In genomic region chr2:31670551-31671035, GRCm38 (mm10) we compare ENCODE assay signal across 8 mouse cellular contexts. TPM values are rescaled to one million over a fixed set of nuclear protein-coding genes. Genes with fewer than 3 reads are reported as not detected.
DNase-seq lines count a peak whose midpoint lies in the region; ATAC-seq lines count a peak whose summit lies in the region.

Exosc2 (plus strand) TSS chr2:31670715.

- H3K27ac ChIP-seq in lung, embryonic 16.5 days (ENCODE audit: low read length): peak within 1 kb of the TSS; percentile 53

- H3K9ac ChIP-seq in lung, embryonic 16.5 days (ENCODE audit: low read length): peak within 1 kb of the TSS; percentile 81

- H3K4me2 ChIP-seq in lung, embryonic 16.5 days (ENCODE audit: low read depth, low read length): peak within 1 kb of the TSS; percentile 76

- under 1% methylated on average over 27 of the region's 27 CpGs for WGBS in lung, embryonic 16.5 days

- ATAC-seq in hematopoietic stem cell, adult 5-6 weeks (replicated peaks in 1 of 2; ENCODE audit: insufficient read depth in 1 of 2, low FRiP score in 2 of 2, low TSS enrichment in 1 of 2, low read depth in 1 of 2, poor library complexity in 2 of 2, severe bottlenecking in 2 of 2): peak; percentile 96
- ATAC-seq in lung, embryonic 16.5 days (ENCODE audit: low read depth): peak; percentile 99

- peaks cover 8% of the 10 kb centered on the region; the same call in 1 of the 2 replicates for H3K4me1 ChIP-seq in lung, embryonic 16.5 days (replicated peaks; ENCODE audit: control insufficient read depth, insufficient read depth, low read length)

- DNase-seq in MEL-GATA-1-ER (ENCODE audit: extremely low read depth, low read depth): peak; percentile 95
- DNase-seq in cerebellum, adult 8-10 months: peak; percentile 90
- peak; percentile 97 for DNase-seq in forelimb bud, embryonic 11.5 days (ENCODE audit: low read depth, low spot score)
- DNase-seq in layer of hippocampus, adult 9-10 months (ENCODE audit: low spot score): peak; percentile 82
- DNase-seq in ovary, postnatal 10 days (ENCODE audit: low spot score): peak; percentile 73
- peak; percentile 88 for DNase-seq in thymus, postnatal 10 days (ENCODE audit: low spot score in 2 of 2)

- no peaks in the 10 kb centered on the region for H3K9me3 ChIP-seq in lung, embryonic 16.5 days (ENCODE audit: control insufficient read depth, low read length)

- peak within 1 kb of the TSS; percentile 79 for H3K4me3 ChIP-seq in lung, embryonic 16.5 days (ENCODE audit: low read length)

- H3K36me3 ChIP-seq in lung, embryonic 16.5 days (ENCODE audit: control insufficient read depth, insufficient read depth, low read length): peaks cover 11% of the 10 kb centered on the region

- no peaks in the 10 kb centered on the region; the same call in 1 of the 2 replicates for H3K27me3 ChIP-seq in lung, embryonic 16.5 days (ENCODE audit: control insufficient read depth, insufficient read depth, low read depth, low read length)

RNA-seq across cellular contexts. Expression of gene Exosc2, which starts in this region (rescaled TPM):
- total RNA-seq in hematopoietic stem cell, adult 5-6 weeks (2017): 77.7 and 85.4 TPM in 2 replicates
- 55.1 and 56.5 TPM in 2 replicates for polyA plus RNA-seq in lung, embryonic 16.5 days (2015; fragmentation: Nextera tagmentation; extraction: Ambion mirVana)

Comparison
In these comparisons a context has a peak if more than half of its experiments do, and no peak if none do; other contexts are left out.
1. Peak in every context shown above with its lines: DNase-seq, ATAC-seq, H3K4me3 ChIP-seq and H3K27ac ChIP-seq.